Mouse (Mus musculus): ENCODE results near the gene Rars. TPM values are rescaled to one million over a fixed set of nuclear protein-coding genes. Genes with fewer than 3 reads are reported as not detected.
"Not testable (repeated sequence)": the region's sequence is repeated elsewhere in the genome, so short reads cannot be mapped to it uniquely, and the experiment has no call there.

Rars gene
- total RNA-seq, 2 experiments from 2014 or later, result 36.8 to 38.4 TPM

DNA sequence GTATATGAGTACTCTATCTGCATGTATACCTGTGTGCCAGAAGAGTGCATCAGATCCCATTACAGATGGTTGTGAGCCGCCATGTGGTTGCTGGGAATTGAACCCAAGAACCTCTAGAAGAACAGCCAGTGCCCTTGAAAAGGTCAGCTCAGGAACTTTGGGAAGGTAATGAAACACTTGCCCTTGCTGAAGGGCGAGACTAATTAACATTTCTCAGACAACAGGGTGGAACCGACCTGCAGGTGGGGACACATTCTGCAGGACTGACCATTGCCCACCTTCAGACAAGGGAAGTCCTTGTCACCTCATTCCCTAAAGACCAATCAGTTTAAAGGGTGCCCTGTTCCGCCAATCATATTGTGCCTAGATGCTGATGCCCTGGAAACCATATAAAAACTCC, 6.5 kb upstream of the Rars start:
- intact Hi-C loops (cut with DNase I), result loop anchor here (5.0 kb wide), 1 partner anchor 161 kb away; no protein-coding TSS in a partner anchor
- DNase-seq (ENCODE audit: low spot score), result not testable (repeated sequence)

DNA sequence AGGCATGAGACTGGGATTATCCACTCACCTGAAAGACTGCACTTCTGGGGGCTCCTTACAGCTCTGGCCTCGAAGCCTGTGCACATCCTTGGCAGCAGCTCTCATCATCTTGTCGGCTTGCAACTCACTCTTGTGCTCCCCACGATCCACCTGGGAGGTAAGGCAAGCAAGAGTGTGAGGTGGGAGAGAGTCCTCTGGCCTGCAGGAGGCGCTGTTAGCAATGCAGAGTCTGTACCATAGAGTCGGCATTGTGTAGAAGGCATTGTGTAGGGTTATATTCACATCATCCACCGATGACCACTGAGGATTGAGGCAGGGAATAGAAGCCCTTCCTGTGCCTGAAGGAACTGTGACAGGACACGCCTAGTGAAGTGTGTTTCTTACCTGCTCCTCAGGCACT, 6.0 kb upstream of the Rars start:
- intact Hi-C loops (cut with DNase I), result loop anchor here (5.0 kb wide), 1 partner anchor 162 kb away; no protein-coding TSS in a partner anchor

DNA sequence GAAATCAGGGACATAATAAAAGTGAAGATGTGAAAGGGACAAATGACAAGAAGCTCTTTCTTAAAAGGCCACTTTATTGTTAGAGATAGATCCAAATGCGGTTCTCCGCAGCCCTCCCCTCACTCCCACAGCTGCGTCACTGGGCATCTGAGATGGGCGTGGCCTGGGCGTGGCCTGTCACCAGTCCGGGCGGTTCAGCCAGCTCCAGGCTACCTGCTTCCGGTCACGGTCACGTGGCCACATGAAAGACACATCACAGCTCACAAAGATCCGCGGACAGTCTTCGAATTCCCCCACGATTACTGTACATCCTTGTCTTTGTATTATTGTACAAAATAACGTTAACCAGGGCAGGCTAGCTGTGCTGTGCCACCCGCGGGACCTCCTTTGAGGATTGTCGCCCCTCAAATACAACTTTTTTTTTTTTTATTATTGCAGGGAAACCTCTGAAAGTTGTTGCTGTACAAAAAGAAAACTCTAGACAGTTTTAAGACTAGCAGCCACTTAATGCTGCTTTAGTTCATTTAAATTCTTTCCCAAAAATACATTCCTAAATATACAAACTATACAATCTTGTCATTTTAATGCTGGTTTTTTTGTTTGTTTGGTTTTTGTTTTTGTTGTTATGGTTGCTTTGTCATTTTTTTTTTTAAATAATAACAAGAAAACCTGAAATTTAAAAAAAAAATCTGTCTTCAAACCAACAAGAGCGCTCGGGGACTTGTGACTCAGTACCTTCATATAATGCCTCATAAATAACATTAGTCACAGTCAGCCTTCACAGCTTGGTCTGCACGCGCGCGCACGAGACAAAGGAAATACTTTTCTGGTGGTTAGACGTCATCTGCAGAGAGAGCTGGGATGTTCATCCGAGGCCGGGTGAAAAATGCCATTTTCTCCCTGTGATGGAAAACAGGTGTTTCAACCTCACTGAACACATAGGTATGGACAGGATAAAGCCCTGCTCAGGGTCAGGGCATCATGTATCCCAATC, 4.3 kb upstream of the Rars start:
- intact Hi-C loops (cut with DNase I), result no loop called here

More for the DNA sequence above, 6.0 kb upstream of the Rars start:
- no peak for DNase-seq (ENCODE audit: low spot score)

DNA sequence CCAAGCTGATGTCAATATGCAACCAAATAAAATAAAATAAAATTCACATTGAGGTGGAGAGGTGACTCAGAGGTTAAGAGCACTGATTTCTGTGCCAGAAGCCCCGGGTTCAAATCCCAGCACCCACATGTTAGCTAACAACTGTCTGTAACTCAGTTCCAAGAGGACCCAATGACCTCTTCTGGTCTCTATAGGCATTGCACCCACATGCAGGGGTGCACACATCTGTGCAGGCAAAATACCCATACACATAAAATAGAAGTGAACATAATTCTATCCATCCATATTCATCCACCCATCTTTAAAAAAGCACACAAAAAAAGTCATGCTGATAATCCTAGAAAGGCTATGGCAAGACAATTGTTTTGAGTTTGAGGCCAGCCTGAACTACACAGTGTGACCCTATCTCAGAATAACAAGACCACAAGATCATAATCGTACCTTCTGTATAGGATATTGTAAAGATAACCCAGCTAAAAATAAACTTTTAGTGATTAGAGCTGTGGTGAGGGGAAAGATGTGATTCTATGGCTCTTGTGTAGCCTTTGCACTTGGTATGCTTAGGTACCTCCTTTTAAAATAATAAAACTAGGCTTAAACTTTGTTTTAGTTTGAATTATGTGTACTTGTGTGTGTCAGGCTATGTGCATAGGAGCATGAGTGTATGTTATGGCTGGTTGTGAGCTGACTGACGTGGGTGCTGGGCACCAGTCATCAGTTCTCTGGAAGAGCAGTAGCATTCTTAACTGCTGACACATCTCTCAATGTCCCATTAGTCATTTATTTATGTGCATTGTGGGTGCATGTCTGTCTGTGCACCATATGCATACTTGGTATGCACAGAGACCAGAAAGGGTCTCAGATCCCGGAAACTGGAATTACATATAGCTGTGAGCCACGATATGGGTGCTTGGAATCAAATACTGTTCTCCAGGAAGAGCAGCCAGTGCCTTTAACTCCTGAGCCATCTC, 3.1 kb upstream of the Rars start:
- intact Hi-C loops (cut with DNase I), result no loop called here
- no peak for DNase-seq (ENCODE audit: low spot score)

More for the DNA sequence above, 4.3 kb upstream of the Rars start:
- DNase-seq (ENCODE audit: low spot score), result peak; percentile 81

DNA sequence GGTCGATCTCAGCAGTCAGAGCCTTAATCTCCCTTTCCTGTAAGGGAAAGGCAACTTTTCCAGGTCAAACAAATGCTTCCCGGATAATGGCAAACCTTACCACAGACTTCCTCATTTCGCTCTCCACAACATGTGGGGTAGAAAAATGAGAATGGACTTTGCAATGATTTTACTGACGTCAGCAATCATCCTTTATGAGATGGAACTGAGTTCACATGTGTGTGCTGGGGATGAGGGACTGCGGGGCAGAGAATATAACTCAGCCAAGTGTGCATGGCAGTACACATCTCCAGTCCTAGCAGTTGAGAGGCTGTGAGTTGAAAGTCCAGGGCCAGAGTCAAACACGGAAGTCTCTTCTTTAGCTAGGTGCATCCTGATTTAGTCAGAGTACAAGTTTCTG, 1.0 kb downstream of the Rars start:
- intact Hi-C loops (cut with DNase I), result no loop called here
- DNase-seq (ENCODE audit: low spot score), result no peak

DNA sequence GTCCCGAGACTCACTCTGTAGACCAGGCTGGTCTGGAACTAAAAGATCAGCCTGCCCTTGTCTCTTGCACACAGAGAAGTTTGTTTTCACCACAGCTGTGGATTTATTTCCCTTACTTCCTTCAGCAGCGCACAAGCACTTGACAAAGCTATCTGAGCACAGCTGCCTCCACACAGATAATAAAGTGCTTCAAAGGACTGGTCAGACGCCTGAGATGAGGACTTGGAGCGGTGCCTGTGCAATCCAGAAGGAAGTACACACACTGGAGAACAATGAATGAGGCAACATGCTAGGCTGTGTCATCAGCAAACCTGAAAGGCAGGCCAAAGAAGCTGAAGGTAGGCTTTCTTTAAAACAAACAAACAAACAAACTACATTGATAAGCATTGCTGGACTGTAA, 2.2 kb downstream of the Rars start:
- intact Hi-C loops (cut with DNase I), result no loop called here
- no peak for DNase-seq (ENCODE audit: low spot score)

DNA sequence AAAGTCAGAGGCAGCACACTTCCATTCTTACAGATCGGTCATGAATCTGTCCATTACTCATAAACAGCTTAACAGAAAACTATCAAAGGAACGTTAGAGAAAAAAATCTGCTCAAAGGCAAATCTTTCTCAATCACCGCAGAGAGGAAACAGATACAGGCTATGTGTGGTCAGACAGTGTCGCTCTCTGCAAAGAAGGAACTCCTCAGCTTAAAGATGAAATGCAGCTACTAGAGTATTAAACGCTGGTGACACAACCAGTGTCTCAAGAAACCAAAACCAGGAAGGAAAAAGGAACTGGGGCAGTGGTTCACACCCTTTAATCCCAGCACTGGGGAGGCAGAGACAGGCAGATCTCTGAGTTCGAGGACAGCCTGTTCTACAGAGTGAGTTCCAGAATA, 6.6 kb downstream of the Rars start:
- intact Hi-C loops (cut with DNase I), result no loop called here
- DNase-seq (ENCODE audit: low spot score), result no peak

DNA sequence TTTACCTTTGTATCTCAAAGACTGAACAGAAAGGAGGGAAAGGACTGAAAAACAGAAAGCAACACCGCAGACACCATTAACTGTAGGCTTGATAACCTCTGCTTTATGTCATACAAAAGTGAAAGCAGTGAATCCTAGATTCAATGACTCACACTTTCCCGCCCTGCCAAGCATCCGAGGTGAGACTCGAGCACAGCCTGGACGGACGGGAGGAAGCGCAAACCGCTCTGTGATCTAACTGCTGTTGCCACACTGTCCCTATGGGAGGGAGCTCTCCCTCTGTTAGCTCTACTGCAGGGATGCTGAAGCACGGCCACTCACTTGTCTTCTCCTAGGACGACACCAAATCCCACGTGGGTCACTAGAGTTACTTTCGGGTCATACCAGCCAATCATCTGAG, 18.0 kb downstream of the Rars start:
- intact Hi-C loops (cut with DNase I), result no loop called here
- no peak for DNase-seq (ENCODE audit: low spot score)

DNA sequence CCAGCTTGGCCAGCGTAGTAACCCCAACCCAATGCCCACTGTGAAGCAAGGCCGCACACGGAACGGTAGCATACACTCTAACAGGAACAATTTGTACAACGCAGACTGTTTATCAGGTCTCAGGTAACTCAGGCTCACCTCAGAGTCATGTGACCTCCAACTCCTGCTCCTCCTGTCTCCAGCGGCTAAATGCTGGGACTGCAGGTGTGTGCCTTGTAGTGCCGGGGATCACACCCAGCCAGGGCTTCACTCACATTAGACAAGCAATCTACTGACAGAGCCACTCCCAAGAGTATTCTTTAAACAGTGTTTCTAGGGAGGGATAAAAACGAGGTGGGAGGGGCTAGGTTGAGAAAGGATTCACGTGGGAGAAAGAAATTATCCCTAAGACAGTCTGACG, 22.8 kb downstream of the Rars start:
- no peak for DNase-seq (ENCODE audit: low spot score)
- intact Hi-C loops (cut with DNase I), result no loop called here

DNA sequence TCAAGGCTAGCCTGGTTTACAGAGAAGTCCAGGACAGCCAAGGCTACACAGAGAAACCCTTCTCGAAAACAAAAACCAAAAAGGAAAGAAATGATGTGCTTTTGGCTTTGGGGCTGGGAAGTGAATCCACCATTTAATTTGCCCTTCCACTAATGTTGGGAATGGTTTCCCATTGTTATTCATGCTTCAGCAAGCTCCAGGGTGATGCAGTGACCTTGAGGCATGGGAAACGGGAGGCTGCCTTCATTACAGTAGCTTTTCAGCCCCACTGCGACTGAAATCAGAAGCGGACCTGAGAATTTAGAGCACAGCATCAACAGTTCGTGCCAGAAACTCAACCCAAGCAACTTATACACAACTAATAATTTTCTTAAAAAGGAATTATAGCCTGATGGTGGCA, 33.0 kb downstream of the Rars start:
- DNase-seq (ENCODE audit: low spot score), result no peak
- intact Hi-C loops (cut with DNase I), result no loop called here

DNA sequence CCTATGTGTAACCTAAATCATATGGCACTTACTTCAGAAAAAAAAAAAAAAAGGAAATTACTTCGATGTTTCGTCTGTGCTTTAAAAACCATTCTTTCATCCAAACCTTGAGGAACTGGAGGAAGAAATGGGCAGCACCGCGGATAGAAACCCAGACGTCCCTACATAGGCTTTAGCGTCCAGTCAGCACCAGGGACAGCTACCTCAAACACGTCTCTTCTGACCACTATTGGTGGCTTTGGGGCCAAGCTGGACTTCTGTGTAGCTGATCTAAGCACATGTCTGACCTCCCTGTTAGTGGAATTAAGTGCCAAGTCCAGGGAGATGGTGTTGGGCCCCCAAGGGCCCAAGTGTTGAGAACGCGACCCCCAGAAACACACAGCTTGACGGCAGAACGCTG, 35.4 kb downstream of the Rars start, which contains the start of gene Fbll1:
Gene Fbll1 (minus strand): TSS at position 11 of the 400 bp plus-strand sequence.
- DNase-seq (ENCODE audit: low spot score), result no peak
- intact Hi-C loops (cut with DNase I), result no loop called here

DNA sequence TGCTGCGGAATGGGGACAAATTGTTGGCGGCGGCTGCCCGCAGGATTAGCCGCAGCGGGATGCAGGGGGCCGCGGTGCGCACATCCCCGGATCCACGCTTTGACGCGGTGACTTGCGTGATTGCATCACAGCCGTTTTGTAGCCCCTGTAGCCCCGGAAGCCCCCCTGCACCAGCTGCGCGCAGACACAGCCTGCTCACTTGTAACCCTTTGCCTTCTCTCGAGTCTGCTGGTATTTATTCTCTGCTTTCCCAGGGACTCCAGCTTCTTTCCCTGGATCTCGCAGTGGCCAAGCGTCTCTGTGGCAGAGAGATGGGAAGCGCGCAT, 35.8 kb downstream of the Rars start:
- intact Hi-C loops (cut with DNase I), result no loop called here
- DNase-seq (ENCODE audit: low spot score), result no peak

DNA sequence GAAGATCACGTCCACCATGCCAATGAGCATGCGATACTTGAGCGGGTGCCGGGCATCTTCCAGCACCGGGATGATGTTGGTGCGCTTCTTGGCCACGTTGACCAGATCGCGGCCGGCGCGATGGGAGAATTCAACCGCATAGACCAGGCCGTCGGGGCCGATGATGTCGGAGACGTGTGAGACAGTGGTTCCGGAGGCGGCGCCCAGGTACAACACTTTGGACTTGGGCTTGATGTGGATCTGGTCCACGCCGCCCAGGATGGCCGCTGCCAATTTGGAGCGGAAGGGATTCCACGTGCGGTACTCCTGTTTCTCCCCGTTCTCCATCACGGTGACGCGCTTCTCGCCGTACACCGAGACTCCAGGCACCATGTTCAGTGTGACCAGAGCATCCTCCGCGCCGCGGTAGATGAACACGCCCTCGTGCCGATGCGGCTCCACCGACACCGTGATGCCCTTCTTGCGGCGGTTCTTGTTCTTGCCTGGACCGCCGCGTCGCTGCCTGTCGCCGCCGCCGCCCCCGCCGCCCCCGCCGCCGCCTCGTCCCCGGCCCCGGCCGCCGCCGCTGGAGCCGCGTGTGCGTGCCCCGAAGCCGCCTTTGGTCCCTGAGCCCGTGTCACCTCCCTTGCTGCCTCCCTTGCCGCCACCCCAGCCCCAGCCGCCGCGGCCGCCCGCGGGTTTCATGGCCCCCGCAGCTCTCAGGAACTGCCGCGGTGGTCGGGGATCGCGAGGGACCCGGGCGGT, 36.4 kb downstream of the Rars start:
- intact Hi-C loops (cut with DNase I), result no loop called here
- no peak for DNase-seq (ENCODE audit: low spot score)

DNA sequence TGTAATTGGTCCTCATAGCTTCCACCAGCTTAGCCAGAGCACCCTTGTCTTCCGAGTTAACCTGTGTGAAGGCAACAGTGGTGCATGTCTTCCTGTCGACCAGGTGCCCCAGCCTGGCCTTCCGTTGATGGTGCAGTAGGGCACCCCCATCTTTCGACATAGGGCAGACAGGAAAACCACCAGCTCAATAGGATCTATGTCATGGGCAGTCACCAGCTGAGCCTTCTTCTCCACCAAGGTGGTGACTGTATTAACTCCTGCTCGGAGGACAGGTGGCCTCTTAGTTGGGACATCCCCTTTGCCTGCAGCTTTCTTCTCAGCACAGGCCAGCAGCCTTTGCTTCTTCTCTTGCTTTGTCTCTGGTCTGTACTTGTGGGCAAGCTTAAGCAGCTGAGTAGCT, 41.5 kb downstream of the Rars start:
- intact Hi-C loops (cut with DNase I); DNase-seq (ENCODE audit: low spot score): not testable (repeated sequence)

DNA sequence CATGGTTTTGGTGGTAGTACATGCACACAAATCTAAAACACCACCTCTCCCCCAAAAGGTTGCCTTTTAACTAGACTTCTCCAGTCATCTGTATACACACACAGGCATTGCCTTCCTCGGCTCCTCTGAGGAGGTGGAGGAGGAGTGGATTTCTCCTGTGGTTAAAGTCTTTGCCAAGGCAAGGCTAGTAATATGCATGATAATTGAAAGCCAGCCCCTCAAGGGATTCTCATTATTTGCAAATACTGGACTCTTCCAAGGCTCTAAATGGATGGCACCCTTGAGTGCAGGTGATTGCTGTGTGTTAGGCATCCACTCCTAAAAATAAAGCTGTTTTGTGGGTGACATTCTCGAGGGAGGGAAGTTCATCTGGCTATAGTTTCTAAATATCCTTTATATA, 45.9 kb downstream of the Rars start:
- no peak for DNase-seq (ENCODE audit: low spot score)

DNA sequence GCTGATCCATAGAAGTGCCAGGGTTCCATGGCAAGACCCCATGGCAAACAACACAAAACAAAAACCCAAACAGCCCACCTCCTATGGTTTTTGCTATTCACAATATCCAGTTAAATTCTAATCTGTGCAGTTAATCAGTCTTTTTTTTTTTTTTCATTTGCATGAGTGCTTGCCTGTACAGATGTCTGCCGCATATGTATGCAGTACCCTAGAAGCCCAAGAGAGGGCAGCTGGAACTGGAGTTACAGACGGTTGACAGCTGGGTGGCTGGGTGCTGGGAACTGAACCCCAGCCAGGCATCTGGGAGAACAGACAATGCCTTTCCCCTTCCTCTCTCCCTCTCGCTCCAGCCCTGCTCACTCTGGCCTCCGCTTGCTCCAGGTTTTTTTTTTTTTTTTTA, 49.8 kb downstream of the Rars start:
- intact Hi-C loops (cut with DNase I), result no loop called here
- no peak for DNase-seq (ENCODE audit: low spot score)

More for the DNA sequence above, 45.9 kb downstream of the Rars start:
- intact Hi-C loops (cut with DNase I), result no loop called here

DNA sequence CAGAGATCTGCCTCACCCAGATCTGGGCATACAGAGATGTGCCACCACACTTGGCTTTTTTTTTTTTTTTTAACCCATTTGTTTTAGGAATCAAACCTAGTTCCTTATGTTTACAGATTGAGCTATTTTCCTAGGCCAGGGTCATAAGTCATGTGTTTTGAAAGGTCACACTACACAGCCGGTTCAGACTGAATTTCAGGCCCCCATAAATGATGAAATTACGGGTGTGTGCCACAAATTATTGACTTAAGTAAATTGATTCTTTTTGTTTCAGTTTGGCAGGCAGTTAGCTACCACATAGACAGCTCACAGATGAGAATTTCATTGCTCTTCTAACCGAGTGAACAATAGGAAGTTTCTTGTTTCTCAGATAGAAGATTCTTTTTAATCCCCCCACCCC, 50.3 kb downstream of the Rars start:
- DNase-seq (ENCODE audit: low spot score), result no peak
- intact Hi-C loops (cut with DNase I), result no loop called here

DNA sequence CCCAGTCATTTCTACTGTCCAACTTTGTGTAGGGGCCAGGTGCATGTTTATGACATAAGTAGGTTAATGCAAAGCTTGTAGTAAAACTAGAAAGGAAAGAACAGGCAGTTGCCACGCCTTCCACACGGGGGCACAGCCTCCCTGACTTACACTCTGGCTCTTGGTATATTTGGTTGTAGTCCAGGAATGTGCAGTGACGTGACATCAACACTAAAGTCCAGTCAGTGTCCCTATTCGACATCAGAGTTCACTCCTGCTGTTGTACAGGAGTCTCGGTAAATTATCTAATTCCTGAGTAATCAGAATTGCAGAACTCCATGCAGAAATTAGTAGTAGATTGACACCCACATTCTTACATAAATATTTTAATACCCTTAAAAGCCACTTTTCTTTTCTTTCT, 51.3 kb downstream of the Rars start:
- intact Hi-C loops (cut with DNase I), result no loop called here
- no peak for DNase-seq (ENCODE audit: low spot score)

DNA sequence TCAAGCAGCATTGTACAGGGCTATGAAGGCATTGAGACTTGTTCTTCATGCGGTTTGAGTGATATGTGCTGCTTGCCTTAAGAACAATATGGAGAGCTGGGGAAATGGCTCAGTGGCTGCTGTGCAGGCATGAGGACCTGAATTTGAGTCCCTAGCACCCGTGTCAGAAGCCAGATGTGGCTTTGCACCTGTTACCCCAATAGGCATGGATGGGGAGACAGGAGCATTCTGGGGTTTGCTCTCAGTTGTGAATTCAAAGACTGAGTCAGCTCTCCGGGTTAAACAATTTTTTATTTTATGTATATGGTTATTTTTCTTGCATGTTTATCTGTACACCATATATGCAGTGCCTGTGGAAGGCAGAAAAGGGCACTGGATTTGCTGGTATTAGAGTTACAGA, 51.9 kb downstream of the Rars start:
- intact Hi-C loops (cut with DNase I), result no loop called here
- no peak for DNase-seq (ENCODE audit: low spot score)

DNA sequence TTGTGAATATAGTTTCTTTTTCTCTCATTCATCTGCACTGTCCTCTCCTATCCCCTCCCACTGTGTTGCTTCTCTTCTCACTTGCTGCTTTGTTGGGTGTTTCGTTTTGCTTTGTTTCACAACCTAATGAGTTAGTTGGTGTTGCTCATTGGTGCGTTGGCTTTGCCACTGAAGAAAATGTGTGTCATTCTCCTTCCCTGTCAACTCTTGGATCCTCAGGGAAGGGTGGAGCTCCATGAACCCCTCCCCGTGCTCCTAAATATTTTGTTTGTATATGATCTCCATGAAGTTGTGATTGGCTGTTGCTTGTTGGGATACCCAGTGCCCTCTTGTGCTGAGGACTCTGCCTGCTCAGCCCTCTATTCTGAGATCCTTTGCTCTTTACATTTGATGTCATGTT, 54.0 kb downstream of the Rars start:
- no peak for DNase-seq (ENCODE audit: low spot score)
- intact Hi-C loops (cut with DNase I), result no loop called here

Data from heart, postnatal 25 days (tissue).